Mouse (Mus musculus) lung, postnatal 0 days (tissue): ENCODE measurements around the gene Scarf1. TPM values are rescaled to one million over a fixed set of nuclear protein-coding genes. Genes with fewer than 3 reads are reported as not detected.
A peak's percentile ranks its signal among the peaks of the same experiment; 100 is the strongest.

Source experiments
- ATAC-seq: fragments of 200-750 bp; cut with Nextera tagmentation; 2 replicates; pipeline ENCODE4 v1.8.0; 2017; ENCODE audit warnings: moderate library complexity
- DNase-seq: peaks from one replicate; pipeline ENCODE4 v3.0.0-alpha.2; 2016; ENCODE audit warnings: low spot score
- H3K27ac ChIP-seq: fragments of 300-500 bp; sonication (generic); 2 replicates; pipeline ENCODE4 v1.5.1; 2014; ENCODE audit warnings: antibody characterized with exemption, mild to moderate bottlenecking, low read length, mixed read lengths
- H3K27me3 ChIP-seq: fragments of 300-500 bp; sonication (generic); replicated peaks from 2 replicates; pipeline ENCODE4 v1.6.1; 2014; ENCODE audit warnings: low read length, mixed read lengths; ENCODE audit not compliant: insufficient read depth
- H3K36me3 ChIP-seq: fragments of 300-500 bp; sonication (generic); 2 replicates; pipeline ENCODE4 v1.6.1; 2014; ENCODE audit warnings: low read length, mixed read lengths; ENCODE audit not compliant: insufficient read depth
- H3K4me1 ChIP-seq: fragments of 300-500 bp; sonication (generic); 2 replicates; pipeline ENCODE4 v1.6.1; 2014; ENCODE audit warnings: antibody characterized with exemption, low read depth, low read length, mixed read lengths; ENCODE audit not compliant: insufficient read depth
- H3K4me2 ChIP-seq: fragments of 300-500 bp; sonication (generic); replicated peaks from 2 replicates; pipeline ENCODE4 v1.6.1; 2014; ENCODE audit warnings: low read depth, mild to moderate bottlenecking, low read length, moderate library complexity, mixed read lengths
- H3K4me3 ChIP-seq: fragments of 300-500 bp; sonication (generic); 2 replicates; pipeline ENCODE4 v1.5.1; 2014; ENCODE audit warnings: low read depth, low read length
- H3K9ac ChIP-seq: fragments of 300-500 bp; sonication (generic); replicated peaks from 2 replicates; pipeline ENCODE4 v1.6.1; 2014; ENCODE audit warnings: low read depth, mild to moderate bottlenecking
- H3K9me3 ChIP-seq: fragments of 300-500 bp; sonication (generic); 2 replicates; pipeline ENCODE4 v1.6.1; 2016; ENCODE audit warnings: low read length, mixed read lengths
- CTCF ChIP-seq: IDR thresholded peaks from 2 replicates; pipeline ENCODE4 v1.5.1; 2016; ENCODE audit warnings: antibody characterized with exemption, mild to moderate bottlenecking
- EP300 ChIP-seq: IDR thresholded peaks from 2 replicates; pipeline ENCODE4 v1.6.1; 2016; ENCODE audit warnings: antibody characterized with exemption, mild to moderate bottlenecking, control low read depth
- WGBS: fragments of 180-500 bp; shearing (Covaris S2); extraction: QIAGEN DNeasy Blood & Tissue Kit; methylation state at CpG from one replicate; pipeline ENCODE4 v1.1.7; 2014; 5-methylcytosine and 5-hydroxymethylcytosine counted together
- polyA plus RNA-seq: library from polyadenylated mRNA; unstranded; fragments of >200 nt; fragmentation: Nextera tagmentation; extraction: Ambion mirVana; gene quantifications from 2 replicates; pipeline ENCODE4 v1.2.1, GENCODE M21; 2015

The Scarf1 gene
- polyA plus RNA-seq, 1 experiment from 2014 or later: 18.5 TPM

- no peak for TF ChIP-seq CTCF
- TF ChIP-seq EP300: no peak
- H3K4me1 ChIP-seq: no peaks in the 10 kb centered on the region; the same call in 1 of the 2 replicates
- no peaks in the 10 kb centered on the region for H3K9me3 ChIP-seq
- no peak for DNase-seq
- 65% methylated on average over 15 of the region's 15 CpGs for WGBS
- no peak overlapping the region for H3K4me3 ChIP-seq
- H3K36me3 ChIP-seq: no peaks in the 10 kb centered on the region; the same call in 1 of the 2 replicates
- H3K27me3 ChIP-seq: no peaks in the 10 kb centered on the region
- H3K27ac ChIP-seq: no peak overlapping the region
- ATAC-seq: no peak
- H3K4me2 ChIP-seq: no peak overlapping the region
- no peak overlapping the region for H3K9ac ChIP-seq
Observed at GRCm38 (mm10) chr11:75519834-75520633, 6.7 kb downstream of the Scarf1 start.

- H3K27ac ChIP-seq: no peak overlapping the region
- 63% methylated on average over 4 of the region's 4 CpGs for WGBS
- ATAC-seq: peak; percentile 58
- H3K9me3 ChIP-seq: no peaks in the 10 kb centered on the region
- no peak overlapping the region for H3K4me3 ChIP-seq
- H3K36me3 ChIP-seq: no peaks in the 10 kb centered on the region; the same call in 1 of the 2 replicates
- TF ChIP-seq EP300 (no peak), CTCF (no peak)
- DNase-seq: peak; percentile 59
- H3K4me1 ChIP-seq: no peaks in the 10 kb centered on the region; the same call in 1 of the 2 replicates
- no peak overlapping the region for H3K9ac ChIP-seq
- H3K27me3 ChIP-seq: no peaks in the 10 kb centered on the region
- no peak overlapping the region for H3K4me2 ChIP-seq
Observed at GRCm38 (mm10) chr11:75521609-75522008, 8.3 kb downstream of the Scarf1 start.

- no peak overlapping the region for H3K4me2 ChIP-seq
- ATAC-seq: peak; percentile 69
- 74% methylated on average over 2 of the region's 2 CpGs for WGBS
Observed at GRCm38 (mm10) chr11:75522793-75523192, 9.5 kb downstream of the Scarf1 start.

GRCm38 (mm10) chr11:75525531-75526125 is 12.3 kb downstream of the Scarf1 start:
- no peak for ATAC-seq
- TF ChIP-seq EP300: no peak
- Histone ChIP-seq H3K4me1 (no peaks in the 10 kb centered on the region), H3K36me3 (no peaks in the 10 kb centered on the region; the same call in 1 of the 2 replicates), H3K9ac (no peak overlapping the region), H3K9me3 (no peaks in the 10 kb centered on the region), H3K27ac (no peak overlapping the region), H3K4me2 (no peak overlapping the region), H3K27me3 (no peaks in the 10 kb centered on the region), H3K4me3 (no peak overlapping the region)
- no peak for DNase-seq
- WGBS: 83% methylated on average over 15 of the region's 15 CpGs

More at GRCm38 (mm10) chr11:75522793-75523192, 9.5 kb downstream of the Scarf1 start:
- no peak overlapping the region for H3K4me3 ChIP-seq
- TF ChIP-seq CTCF: no peak
- peak; percentile 77 for TF ChIP-seq EP300
- DNase-seq: peak; percentile 48
- no peaks in the 10 kb centered on the region for H3K27me3 ChIP-seq
- no peaks in the 10 kb centered on the region; the same call in 1 of the 2 replicates for H3K36me3 ChIP-seq
- no peak overlapping the region for H3K9ac ChIP-seq
- no peaks in the 10 kb centered on the region for H3K9me3 ChIP-seq
- H3K27ac ChIP-seq: no peak overlapping the region; the same call in 1 of the 2 replicates
- no peaks in the 10 kb centered on the region; the same call in 1 of the 2 replicates for H3K4me1 ChIP-seq

- Histone ChIP-seq H3K27ac (no peak overlapping the region), H3K4me1 (no peaks in the 10 kb centered on the region), H3K9me3 (no peaks in the 10 kb centered on the region), H3K27me3 (no peaks in the 10 kb centered on the region), H3K4me2 (no peak overlapping the region), H3K4me3 (no peak overlapping the region), H3K9ac (no peak overlapping the region), H3K36me3 (no peaks in the 10 kb centered on the region; the same call in 1 of the 2 replicates)
- DNase-seq (peak; percentile 85), ATAC-seq (peak; percentile 3; the same call in 1 of the 2 replicates)
- TF ChIP-seq CTCF (no peak), EP300 (peak; percentile 60)
- 67% methylated on average over 6 of the region's 6 CpGs for WGBS
Observed at GRCm38 (mm10) chr11:75526943-75527342, 13.6 kb downstream of the Scarf1 start.

GRCm38 (mm10) chr11:75529771-75530170 is 16.4 kb downstream of the Scarf1 start:
- H3K27ac ChIP-seq: no peak overlapping the region
- no peaks in the 10 kb centered on the region for H3K9me3 ChIP-seq
- no peak for DNase-seq
- ATAC-seq: no peak
- 17% methylated on average over 4 of the region's 4 CpGs for WGBS
- H3K4me2 ChIP-seq: no peak overlapping the region
- H3K4me3 ChIP-seq: no peak overlapping the region
- no peaks in the 10 kb centered on the region for H3K27me3 ChIP-seq
- peaks cover 7% of the 10 kb centered on the region; the same call in 1 of the 2 replicates for H3K4me1 ChIP-seq
- no peak overlapping the region for H3K9ac ChIP-seq
- TF ChIP-seq CTCF (no peak), EP300 (no peak)
- no peaks in the 10 kb centered on the region for H3K36me3 ChIP-seq
